Mouse (Mus musculus): ENCODE results near the gene Crtac1.

Crtac1 gene

GRCm38 (mm10) chr19:42429410-42429809 is 2.2 kb downstream of the Crtac1 start:
- no peak for DNase-seq (ENCODE audit: extremely low spot score, low read depth, low spot score)

GRCm38 (mm10) chr19:42425208-42425607 is 6.4 kb downstream of the Crtac1 start:
- DNase-seq (ENCODE audit: extremely low spot score, low read depth, low spot score): no peak

GRCm38 (mm10) chr19:42415042-42415441 is 16.5 kb downstream of the Crtac1 start:
- no peak for DNase-seq (ENCODE audit: extremely low spot score, low read depth, low spot score)

GRCm38 (mm10) chr19:42409856-42410255 is 21.7 kb downstream of the Crtac1 start:
- no peak for DNase-seq (ENCODE audit: extremely low spot score, low read depth, low spot score)

GRCm38 (mm10) chr19:42409226-42409625 is 22.4 kb downstream of the Crtac1 start:
- no peak for DNase-seq (ENCODE audit: extremely low spot score, low read depth, low spot score)

- DNase-seq (ENCODE audit: extremely low spot score, low read depth, low spot score): no peak
Observed at GRCm38 (mm10) chr19:42404364-42404763, 27.2 kb downstream of the Crtac1 start.

- no peak for DNase-seq (ENCODE audit: extremely low spot score, low read depth, low spot score)
Observed at GRCm38 (mm10) chr19:42399974-42400373, 31.6 kb downstream of the Crtac1 start.

GRCm38 (mm10) chr19:42397281-42397680 is 34.3 kb downstream of the Crtac1 start:
- DNase-seq (ENCODE audit: extremely low spot score, low read depth, low spot score): peak; percentile 26

GRCm38 (mm10) chr19:42394848-42395534 is 36.6 kb downstream of the Crtac1 start:
- no peak for DNase-seq (ENCODE audit: extremely low spot score, low read depth, low spot score)

- no peak for DNase-seq (ENCODE audit: extremely low spot score, low read depth, low spot score)
Observed at GRCm38 (mm10) chr19:42393920-42394319, 37.7 kb downstream of the Crtac1 start.

GRCm38 (mm10) chr19:42392094-42392493 is 39.5 kb downstream of the Crtac1 start:
- DNase-seq (ENCODE audit: extremely low spot score, low read depth, low spot score): no peak

GRCm38 (mm10) chr19:42389574-42389973 is 42.0 kb downstream of the Crtac1 start:
- DNase-seq (ENCODE audit: extremely low spot score, low read depth, low spot score): no peak

- no peak for DNase-seq (ENCODE audit: extremely low spot score, low read depth, low spot score)
Observed at GRCm38 (mm10) chr19:42384981-42385598, 46.5 kb downstream of the Crtac1 start.

GRCm38 (mm10) chr19:42380981-42381373 is 50.6 kb downstream of the Crtac1 start:
- DNase-seq (ENCODE audit: extremely low spot score, low read depth, low spot score): no peak

- DNase-seq (ENCODE audit: extremely low spot score, low read depth, low spot score): no peak
Observed at GRCm38 (mm10) chr19:42380321-42380980, 51.1 kb downstream of the Crtac1 start.

GRCm38 (mm10) chr19:42379798-42380197 is 51.8 kb downstream of the Crtac1 start:
- DNase-seq (ENCODE audit: extremely low spot score, low read depth, low spot score): no peak

- DNase-seq (ENCODE audit: extremely low spot score, low read depth, low spot score): no peak
Observed at GRCm38 (mm10) chr19:42377206-42377605, 54.4 kb downstream of the Crtac1 start.

- DNase-seq (ENCODE audit: extremely low spot score, low read depth, low spot score): no peak
Observed at GRCm38 (mm10) chr19:42363551-42363950, 68.0 kb downstream of the Crtac1 start.

- DNase-seq (ENCODE audit: extremely low spot score, low read depth, low spot score): no peak
Observed at GRCm38 (mm10) chr19:42358406-42358805, 73.2 kb downstream of the Crtac1 start.

GRCm38 (mm10) chr19:42356854-42357253 is 74.7 kb downstream of the Crtac1 start:
- no peak for DNase-seq (ENCODE audit: extremely low spot score, low read depth, low spot score)

GRCm38 (mm10) chr19:42355476-42355875 is 76.1 kb downstream of the Crtac1 start:
- DNase-seq (ENCODE audit: extremely low spot score, low read depth, low spot score): no peak

GRCm38 (mm10) chr19:42341183-42341582 is 90.4 kb downstream of the Crtac1 start:
- no peak for DNase-seq (ENCODE audit: extremely low spot score, low read depth, low spot score)

Data from hindlimb bud, embryonic 11.5 days (tissue).